Mouse (Mus musculus) midbrain, embryonic 16.5 days (tissue): ENCODE measurements around the gene Iqsec1. TPM values are rescaled to one million over a fixed set of nuclear protein-coding genes. Genes with fewer than 3 reads are reported as not detected.
A peak's percentile ranks its signal among the peaks of the same experiment; 100 is the strongest.

ENCODE experiments used
- ATAC-seq: fragments of 200-750 bp; cut with Nextera tagmentation; 2 replicates; pipeline ENCODE4 v1.8.0; 2017; ENCODE audit warnings: moderate TSS enrichment
- H3K27ac ChIP-seq: fragments of 300-500 bp; sonication (generic); 2 replicates; pipeline ENCODE4 v1.5.1; 2014; ENCODE audit warnings: mild to moderate bottlenecking, low read length, mixed read lengths
- H3K27me3 ChIP-seq: fragments of 300-500 bp; sonication (generic); 2 replicates; pipeline ENCODE4 v1.6.1; 2014; ENCODE audit warnings: low read depth, low read length, mixed read lengths; ENCODE audit not compliant: control insufficient read depth, insufficient read depth
- H3K36me3 ChIP-seq: fragments of 300-500 bp; sonication (generic); 2 replicates; pipeline ENCODE4 v1.6.1; 2014; ENCODE audit warnings: mild to moderate bottlenecking, low read length, moderate library complexity, mixed read lengths; ENCODE audit not compliant: control insufficient read depth, insufficient read depth
- H3K4me1 ChIP-seq: fragments of 300-500 bp; sonication (generic); 2 replicates; pipeline ENCODE4 v1.6.1; 2014; ENCODE audit warnings: mild to moderate bottlenecking, low read length, mixed read lengths; ENCODE audit not compliant: control insufficient read depth, insufficient read depth
- H3K4me2 ChIP-seq: fragments of 300-500 bp; sonication (generic); 2 replicates; pipeline ENCODE4 v1.6.1; 2014; ENCODE audit warnings: mild to moderate bottlenecking, low read length, mixed read lengths
- H3K4me3 ChIP-seq: fragments of 300-500 bp; sonication (generic); 2 replicates; pipeline ENCODE4 v1.5.1; 2014; ENCODE audit warnings: low read depth, mild to moderate bottlenecking, low read length, moderate library complexity, mixed read lengths
- H3K9ac ChIP-seq: fragments of 300-500 bp; sonication (generic); 2 replicates; pipeline ENCODE4 v1.6.1; 2014; ENCODE audit warnings: low read depth, low read length, mixed read lengths
- H3K9me3 ChIP-seq: fragments of 300-500 bp; sonication (generic); replicated peaks from 2 replicates; pipeline ENCODE4 v1.6.1; 2014; ENCODE audit warnings: mild to moderate bottlenecking, low read length, mixed read lengths; ENCODE audit not compliant: control insufficient read depth, poor library complexity, severe bottlenecking
- WGBS: fragments of 180-500 bp; shearing (Covaris S2); extraction: QIAGEN DNeasy Blood & Tissue Kit; methylation state at CpG from one replicate; pipeline ENCODE4 v1.1.7; 2014; 5-methylcytosine and 5-hydroxymethylcytosine counted together
- polyA plus RNA-seq: library from polyadenylated mRNA; unstranded; fragments of >200 nt; fragmentation: Nextera tagmentation; extraction: Ambion mirVana; gene quantifications from 2 replicates; pipeline ENCODE4 v1.2.1, GENCODE M21; 2015

The Iqsec1 gene
- polyA plus RNA-seq, 1 experiment from 2014 or later, result 25.6 TPM

DNA sequence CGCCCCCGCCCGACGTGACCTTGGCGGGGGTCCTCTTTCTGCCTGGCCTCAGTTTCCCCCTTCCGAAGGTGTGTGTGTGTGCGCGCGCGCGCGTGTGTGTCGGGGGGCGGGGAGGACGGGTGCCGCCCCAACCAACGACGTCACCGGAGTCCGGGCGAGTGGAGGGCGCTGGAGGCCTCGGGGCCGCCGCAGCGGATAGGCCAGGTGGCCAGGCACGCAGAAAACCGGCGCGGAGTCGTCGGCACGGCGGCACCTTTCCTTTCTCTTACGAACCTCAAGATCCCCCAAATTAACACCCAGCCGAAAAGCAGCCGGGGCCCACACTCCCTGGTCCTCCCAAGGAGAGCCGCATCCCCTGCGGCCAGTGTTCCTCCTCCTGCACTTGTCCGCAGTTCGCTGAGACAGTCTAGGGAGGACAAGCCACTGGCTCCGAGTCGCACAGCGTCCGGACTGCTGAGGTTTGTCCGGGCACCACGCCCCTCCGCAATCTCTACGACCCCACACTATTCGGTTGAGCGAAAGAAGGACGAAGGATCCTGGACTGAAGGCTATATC, 251.7 kb downstream of the Iqsec1 start:
- Histone ChIP-seq H3K4me1 (peaks cover 10% of the 10 kb centered on the region), H3K9me3 (no peaks in the 10 kb centered on the region), H3K36me3 (no peaks in the 10 kb centered on the region), H3K27me3 (no peaks in the 10 kb centered on the region), H3K9ac (peak overlapping the region; percentile 89), H3K4me3 (peak overlapping the region; percentile 87), H3K4me2 (peak overlapping the region; percentile 73), H3K27ac (peak overlapping the region; percentile 64)
- ATAC-seq, result peak; percentile 75
- under 1% methylated on average over 49 of the region's 52 CpGs for WGBS

DNA sequence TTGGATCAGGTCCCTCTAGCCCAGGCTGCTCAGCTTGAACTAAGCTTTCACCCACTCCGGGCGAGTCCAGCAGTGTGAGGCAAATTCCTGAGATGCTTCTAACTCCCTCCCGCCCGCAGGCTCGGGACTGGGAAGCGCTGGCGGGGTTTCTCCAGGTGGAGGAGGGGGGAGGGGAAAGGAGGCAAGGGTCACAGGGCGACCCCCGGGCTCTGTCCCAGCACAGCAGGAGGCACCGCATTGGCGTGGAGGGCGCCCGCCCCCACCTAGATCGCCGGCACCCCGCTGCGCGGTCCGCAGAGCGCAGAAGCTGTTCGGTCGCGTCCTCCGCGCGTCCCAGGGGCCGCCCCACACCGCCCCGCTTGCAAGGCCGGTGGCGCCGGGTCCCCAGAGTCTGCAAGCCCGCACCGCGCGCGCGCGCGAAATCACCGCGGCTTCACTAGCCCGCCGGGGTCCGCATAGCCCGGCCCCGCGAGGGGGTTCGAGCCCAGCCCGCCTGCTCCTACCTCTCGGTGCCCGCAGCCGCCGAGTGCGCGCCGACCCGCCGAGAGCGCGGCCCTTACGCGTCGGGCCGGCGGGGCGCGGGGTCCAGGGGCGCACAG, 252.3 kb downstream of the Iqsec1 start:
- ATAC-seq, result peak; percentile 57
- Histone ChIP-seq H3K4me3 (peak overlapping the region; percentile 87), H3K9me3 (no peaks in the 10 kb centered on the region), H3K27ac (peak overlapping the region; percentile 64), H3K36me3 (no peaks in the 10 kb centered on the region), H3K4me2 (peak overlapping the region; percentile 73), H3K9ac (peak overlapping the region; percentile 89), H3K27me3 (no peaks in the 10 kb centered on the region), H3K4me1 (peaks cover 10% of the 10 kb centered on the region)
- WGBS, result under 1% methylated on average over 45 of the region's 69 CpGs

- peak overlapping the region; percentile 87 for H3K4me3 ChIP-seq
- H3K4me2 ChIP-seq, result peak overlapping the region; percentile 73
- H3K4me1 ChIP-seq, result peaks cover 10% of the 10 kb centered on the region
- peak overlapping the region; percentile 89; the same call in 1 of the 2 replicates for H3K9ac ChIP-seq
- H3K36me3 ChIP-seq, result no peaks in the 10 kb centered on the region
- WGBS, result 30% methylated on average over 4 of the region's 4 CpGs
- H3K27ac ChIP-seq, result no peak overlapping the region
- H3K9me3 ChIP-seq, result no peaks in the 10 kb centered on the region
- peak; percentile 4; the same call in 1 of the 2 replicates for ATAC-seq
- no peaks in the 10 kb centered on the region for H3K27me3 ChIP-seq
Measured at GRCm38 (mm10) chr6:90735396-90736036, 253.0 kb downstream of the Iqsec1 start.

DNA sequence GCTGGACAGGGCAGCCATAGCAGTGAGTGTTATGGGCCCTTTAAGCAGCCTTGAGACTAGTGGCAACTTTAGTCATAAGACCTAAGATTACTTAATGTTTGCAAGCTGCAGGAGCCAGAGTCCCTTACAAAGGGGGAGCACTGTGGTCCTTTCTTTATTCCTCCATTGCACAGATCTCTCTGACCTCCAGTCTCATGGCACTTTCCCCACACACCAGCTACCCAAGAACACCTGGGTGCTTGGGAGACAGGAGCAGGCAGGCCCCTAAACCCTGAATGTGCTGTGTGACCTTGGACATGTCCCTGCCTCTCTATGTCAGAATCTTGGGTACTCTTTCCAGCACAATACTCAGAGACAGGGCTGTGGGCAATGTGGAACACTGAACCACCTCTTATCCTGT, 253.7 kb downstream of the Iqsec1 start:
- Histone ChIP-seq H3K9ac (0 out of 2 replicates have a peak overlapping the region, but pooled peaks have one; percentile 32), H3K4me1 (peaks cover 12% of the 10 kb centered on the region), H3K27ac (no peak overlapping the region), H3K27me3 (no peaks in the 10 kb centered on the region), H3K4me3 (no peak overlapping the region), H3K4me2 (peak overlapping the region; percentile 73; the same call in 1 of the 2 replicates), H3K9me3 (no peaks in the 10 kb centered on the region), H3K36me3 (no peaks in the 10 kb centered on the region)
- ATAC-seq, result no peak

- Histone ChIP-seq H3K4me3 (no peak overlapping the region), H3K9me3 (no peaks in the 10 kb centered on the region), H3K27ac (no peak overlapping the region), H3K4me1 (peaks cover 27% of the 10 kb centered on the region), H3K36me3 (no peaks in the 10 kb centered on the region), H3K4me2 (no peak overlapping the region), H3K27me3 (no peaks in the 10 kb centered on the region), H3K9ac (no peak overlapping the region)
- WGBS, result 30% methylated on average over 4 of the region's 4 CpGs
- no peak for ATAC-seq
Measured at GRCm38 (mm10) chr6:90731327-90731726, 257.2 kb downstream of the Iqsec1 start.

DNA sequence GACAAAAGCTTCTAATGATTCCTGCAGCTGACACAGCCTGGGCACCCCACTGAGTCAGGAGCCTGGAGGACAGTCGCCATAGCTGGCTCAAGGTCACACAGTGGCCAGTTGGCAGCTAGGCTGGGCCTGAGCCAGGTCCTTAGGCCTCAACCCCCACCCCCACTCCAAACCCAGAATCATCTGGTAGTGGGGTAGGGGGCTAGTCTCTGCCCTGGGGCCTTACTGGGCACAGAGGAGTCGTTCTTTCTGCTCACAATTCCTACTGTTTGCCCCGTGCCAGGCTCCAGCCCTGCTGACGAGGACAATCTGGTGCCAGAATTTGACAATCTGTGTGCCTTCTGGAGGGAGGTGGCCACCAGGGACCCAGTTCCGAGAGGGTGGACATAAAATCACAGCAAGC, 258.7 kb downstream of the Iqsec1 start:
- Histone ChIP-seq H3K4me3 (no peak overlapping the region), H3K27me3 (no peaks in the 10 kb centered on the region), H3K4me1 (peaks cover 28% of the 10 kb centered on the region), H3K27ac (no peak overlapping the region), H3K9me3 (no peaks in the 10 kb centered on the region), H3K9ac (no peak overlapping the region), H3K4me2 (no peak overlapping the region), H3K36me3 (no peaks in the 10 kb centered on the region)
- WGBS, result 44% methylated on average over 5 of the region's 5 CpGs
- ATAC-seq, result no peak

GRCm38 (mm10) chr6:90728491-90728931, 260.0 kb downstream of the Iqsec1 start:
- H3K27ac ChIP-seq, result no peak overlapping the region
- H3K9ac ChIP-seq, result no peak overlapping the region
- peak; percentile 71 for ATAC-seq
- no peak overlapping the region for H3K4me3 ChIP-seq
- H3K36me3 ChIP-seq, result no peaks in the 10 kb centered on the region
- no peaks in the 10 kb centered on the region for H3K27me3 ChIP-seq
- WGBS, result 4% methylated on average over 1 of the region's 1 CpGs
- H3K4me2 ChIP-seq, result no peak overlapping the region
- H3K4me1 ChIP-seq, result peaks cover 31% of the 10 kb centered on the region
- no peaks in the 10 kb centered on the region for H3K9me3 ChIP-seq

- H3K4me2 ChIP-seq, result no peak overlapping the region
- H3K27me3 ChIP-seq, result no peaks in the 10 kb centered on the region
- peaks cover 31% of the 10 kb centered on the region for H3K4me1 ChIP-seq
- 81% methylated on average over 3 of the region's 3 CpGs for WGBS
- H3K9ac ChIP-seq, result no peak overlapping the region
- no peak overlapping the region for H3K27ac ChIP-seq
- H3K4me3 ChIP-seq, result no peak overlapping the region
- H3K9me3 ChIP-seq, result no peaks in the 10 kb centered on the region
- no peak for ATAC-seq
- no peaks in the 10 kb centered on the region for H3K36me3 ChIP-seq
Measured at GRCm38 (mm10) chr6:90727826-90728225, 260.7 kb downstream of the Iqsec1 start.

DNA sequence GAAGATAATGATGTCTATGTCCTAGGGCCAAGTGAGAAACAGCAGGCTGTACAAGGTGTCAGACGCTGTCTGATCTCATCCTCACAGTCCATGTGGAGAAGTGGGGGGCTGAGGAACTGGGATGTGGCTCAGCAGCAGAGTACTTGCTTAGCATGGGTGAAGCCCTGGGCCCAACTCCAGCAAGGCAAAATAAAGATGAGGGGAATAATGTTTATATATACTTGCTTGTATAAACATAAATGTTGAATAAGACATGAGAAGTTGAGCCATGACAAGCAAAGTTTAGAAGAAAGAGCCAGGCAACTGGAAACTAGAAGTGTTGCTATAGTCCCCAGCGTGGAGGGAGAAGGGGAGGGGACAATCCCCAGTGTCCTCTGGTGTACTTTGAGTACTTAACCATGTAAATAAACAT, 261.8 kb downstream of the Iqsec1 start:
- no peaks in the 10 kb centered on the region for H3K9me3 ChIP-seq
- no peak overlapping the region for H3K27ac ChIP-seq
- H3K4me3 ChIP-seq, result no peak overlapping the region
- H3K4me2 ChIP-seq, result no peak overlapping the region
- H3K9ac ChIP-seq, result no peak overlapping the region
- peaks cover 31% of the 10 kb centered on the region for H3K4me1 ChIP-seq
- 60% methylated on average over 2 of the region's 2 CpGs for WGBS
- no peak for ATAC-seq
- no peaks in the 10 kb centered on the region for H3K27me3 ChIP-seq
- H3K36me3 ChIP-seq, result no peaks in the 10 kb centered on the region
